Mouse (Mus musculus): ENCODE data around the gene B4galt1. TPM values are rescaled to one million over a fixed set of nuclear protein-coding genes. Genes with fewer than 3 reads are reported as not detected.

The B4galt1 gene
- total RNA-seq, 2 experiments from 2014 or later: 46.2 to 49.9 TPM

Other genes with a start within 250 kb of the B4galt1 start
- 0.72 and 7.1 TPM in 2 replicates for gene Aptx, start 150.8 kb downstream of the B4galt1 start, total RNA-seq (2015; ENCODE audit: low replicate concordance)
- 1.0 and 2.3 TPM in 2 replicates for gene Aptx, start 150.8 kb downstream of the B4galt1 start, total RNA-seq (2017; ENCODE audit: low replicate concordance)
- 41.1 and 51.2 TPM in 2 replicates for gene Dnaja1, start 131.9 kb downstream of the B4galt1 start, total RNA-seq (2015; ENCODE audit: low replicate concordance)
- gene Dnaja1, start 131.9 kb downstream of the B4galt1 start, total RNA-seq (2017; ENCODE audit: low replicate concordance): 69.0 and 75.1 TPM in 2 replicates
- gene Smu1, start 96.1 kb downstream of the B4galt1 start, total RNA-seq (2015; ENCODE audit: low replicate concordance): 28.9 and 42.2 TPM in 2 replicates
- gene Smu1, start 96.1 kb downstream of the B4galt1 start, total RNA-seq (2017; ENCODE audit: low replicate concordance): 41.5 and 59.0 TPM in 2 replicates
- gene Spink4, start 66.0 kb upstream of the B4galt1 start, total RNA-seq (2015; ENCODE audit: low replicate concordance): not detected in 2 replicates
- not detected in 2 replicates for gene Spink4, start 66.0 kb upstream of the B4galt1 start, total RNA-seq (2017; ENCODE audit: low replicate concordance)
- gene Bag1, start 94.3 kb upstream of the B4galt1 start, total RNA-seq (2015; ENCODE audit: low replicate concordance): 93.0 and 125 TPM in 2 replicates
- 200 and 234 TPM in 2 replicates for gene Bag1, start 94.3 kb upstream of the B4galt1 start, total RNA-seq (2017; ENCODE audit: low replicate concordance)
- 48.2 and 49.0 TPM in 2 replicates for gene Chmp5, start 94.4 kb upstream of the B4galt1 start, total RNA-seq (2015; ENCODE audit: low replicate concordance)
- 57.5 and 62.0 TPM in 2 replicates for gene Chmp5, start 94.4 kb upstream of the B4galt1 start, total RNA-seq (2017; ENCODE audit: low replicate concordance)
- gene Nfx1, start 116.9 kb upstream of the B4galt1 start, total RNA-seq (2015; ENCODE audit: low replicate concordance): 28.8 and 46.5 TPM in 2 replicates
- 45.1 and 51.8 TPM in 2 replicates for gene Nfx1, start 116.9 kb upstream of the B4galt1 start, total RNA-seq (2017; ENCODE audit: low replicate concordance)
- gene Aqp7, start 194.1 kb upstream of the B4galt1 start, total RNA-seq (2015; ENCODE audit: low replicate concordance): not detected in 2 replicates
- not detected in 2 replicates for gene Aqp7, start 194.1 kb upstream of the B4galt1 start, total RNA-seq (2017; ENCODE audit: low replicate concordance)
- not detected in 2 replicates for gene Aqp3, start 244.2 kb upstream of the B4galt1 start, total RNA-seq (2015; ENCODE audit: low replicate concordance)
- gene Aqp3, start 244.2 kb upstream of the B4galt1 start, total RNA-seq (2017; ENCODE audit: low replicate concordance): 0.26 TPM in 1 of 2 replicates, not detected in the other

Measured in erythroid progenitor cell, adult 5-6 weeks (primary cell).